Mouse (Mus musculus) gastrocnemius, postnatal 36 days (tissue): ENCODE measurements at regions not wholly inside any gene's neighbourhood (a gene's known extent, or its start where the extent isn't known, plus 50 kb on each side); places are given as distances from the start of the nearest gene placed in this dataset.
A peak's percentile ranks its signal among the peaks of the same experiment; 100 is the strongest.

Experiments
- DNase-seq, 2 experiments: peaks; one replicate each; pipeline ENCODE4 v3.0.0; 2022
- intact Hi-C: fragments of 180-260 bp; cut with DNase I; formaldehyde crosslinking; loops from one replicate; pipeline ENCODE4 v1.15.1; 2025

DNA sequence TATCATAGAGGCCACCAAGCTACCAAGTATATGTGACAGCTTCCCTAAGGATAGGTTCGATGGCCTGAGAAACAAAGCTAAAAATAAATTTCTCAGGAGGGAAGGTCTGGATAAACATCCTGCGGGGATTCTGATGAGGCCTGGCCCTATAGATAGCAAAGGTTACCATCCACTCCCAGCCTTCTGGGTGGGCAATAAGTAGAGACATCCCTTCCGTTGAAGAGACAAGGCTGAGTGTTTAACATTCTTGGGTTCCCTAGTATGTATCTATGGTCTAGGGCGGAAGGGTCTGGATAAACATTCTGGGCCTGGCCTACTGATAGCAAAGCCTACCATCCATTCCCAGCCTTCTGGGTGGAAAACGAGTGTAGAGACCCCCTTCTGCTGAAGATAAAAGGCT, 180.5 kb upstream of the Dlk1 start:
- DNase-seq, result no peak
- intact Hi-C loops, result no loop called here

DNA sequence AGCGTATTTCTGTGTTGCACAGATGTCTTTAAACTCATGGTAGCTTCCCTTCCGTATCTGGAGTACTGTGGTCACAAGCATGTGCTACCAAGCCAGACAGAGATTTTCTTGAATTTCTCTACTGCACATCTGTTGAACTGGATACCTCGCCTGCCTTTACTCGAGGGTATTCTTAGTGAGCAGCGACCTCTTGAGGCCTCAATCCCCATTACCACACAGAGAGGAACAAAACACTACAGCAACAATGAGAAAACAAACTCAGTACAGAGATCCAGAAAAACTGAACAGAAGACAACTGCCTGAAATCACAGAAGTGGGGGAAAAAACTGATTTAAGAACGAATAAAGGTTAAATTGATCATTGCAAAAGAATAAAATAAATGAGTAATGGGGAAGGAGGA, 137.8 kb upstream of the Dlk1 start:
- intact Hi-C loops, result loop anchor here (10.0 kb wide), 1 partner anchor 410 kb away; no protein-coding TSS in a partner anchor
- no peak for DNase-seq

DNA sequence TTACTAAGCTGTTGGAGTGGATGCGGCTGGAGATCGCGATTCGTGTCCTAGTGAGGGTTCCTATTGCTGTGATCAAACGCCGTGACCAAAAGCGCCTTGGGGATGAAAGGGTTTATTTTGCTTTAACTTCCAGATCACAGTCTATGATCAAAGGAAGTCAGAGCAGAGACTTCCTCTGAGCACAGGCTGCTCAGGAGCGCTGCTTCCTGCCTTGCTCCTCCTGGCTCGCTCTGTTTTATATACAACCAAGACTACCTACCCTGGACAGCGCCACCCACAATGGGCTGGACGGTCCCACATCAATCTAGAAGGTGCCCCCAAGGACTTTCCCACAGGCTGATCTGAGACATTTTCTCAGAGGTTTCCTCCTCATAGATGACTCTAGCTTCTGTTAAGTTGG, 126.6 kb upstream of the Dlk1 start:
- intact Hi-C loops, result no loop called here
- no peak for DNase-seq

GRCm38 (mm10) chr12:109371327-109371726, 81.3 kb upstream of the Dlk1 start:
- intact Hi-C loops, result loop anchor here (10.0 kb wide), 1 partner anchor 357 kb away; no protein-coding TSS in a partner anchor
- no peak for DNase-seq

GRCm38 (mm10) chr12:109385794-109386193, 66.8 kb upstream of the Dlk1 start:
- DNase-seq, result no peak
- intact Hi-C loops, result no loop called here

DNA sequence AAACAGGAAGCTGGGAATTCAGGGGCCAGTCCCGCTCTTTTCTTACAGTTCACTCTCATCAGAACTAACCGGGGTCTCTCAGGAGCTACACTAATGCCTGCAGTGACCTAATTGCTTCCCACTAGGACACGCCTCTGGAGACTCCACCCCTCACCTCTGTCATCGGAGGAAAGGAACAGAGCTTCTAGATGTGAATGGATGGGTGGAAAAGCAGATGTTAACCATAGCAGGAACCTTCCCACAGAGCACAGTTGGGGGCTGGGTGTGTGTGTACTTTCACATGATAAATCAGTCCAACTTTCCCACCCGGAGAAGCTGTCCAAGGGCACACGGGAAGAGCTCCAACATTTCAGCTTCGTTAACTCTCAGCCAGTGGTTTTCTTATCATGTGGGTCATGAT, 63.8 kb upstream of the Dlk1 start:
- intact Hi-C loops, result no loop called here
- DNase-seq, result no peak

- no peak for DNase-seq
- intact Hi-C loops, result no loop called here
Measured at GRCm38 (mm10) chr12:109390388-109390920, 62.2 kb upstream of the Dlk1 start.

- no peak for DNase-seq
- intact Hi-C loops, result no loop called here
Measured at GRCm38 (mm10) chr12:109390978-109391377, 61.6 kb upstream of the Dlk1 start.

GRCm38 (mm10) chr12:109393326-109393725, 59.3 kb upstream of the Dlk1 start:
- no peak for DNase-seq
- intact Hi-C loops, result no loop called here

DNA sequence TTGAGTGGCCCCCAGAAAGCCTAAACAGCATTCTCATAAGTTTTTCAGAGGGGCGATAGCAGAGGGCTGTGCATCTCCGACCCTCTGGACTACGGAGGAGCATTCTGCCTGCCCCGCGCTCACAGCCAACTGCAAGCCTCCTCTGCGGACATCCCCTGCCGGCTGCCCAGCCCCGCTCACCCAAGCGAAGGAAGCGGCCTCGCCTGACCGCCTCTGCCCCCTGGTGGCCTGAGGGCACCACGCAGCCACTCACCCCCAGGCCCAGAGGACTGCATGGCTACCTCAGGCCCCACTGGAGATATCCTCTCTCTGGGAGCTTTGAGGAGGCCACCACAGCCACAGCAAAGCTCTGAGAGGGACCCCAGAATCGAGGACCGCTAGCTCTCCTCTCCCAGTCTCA, 58.8 kb upstream of the Dlk1 start:
- DNase-seq, result peak; percentile 70 to 78

GRCm38 (mm10) chr12:109394396-109394795, 58.2 kb upstream of the Dlk1 start:
- intact Hi-C loops, result loop anchor here (2.0 kb wide), 2 partner anchors 440 to 492 kb away; no protein-coding TSS in a partner anchor
- no peak for DNase-seq

More for the DNA sequence above, 58.8 kb upstream of the Dlk1 start:
- intact Hi-C loops, result loop anchor here (2.0 kb wide), 2 partner anchors 439 to 491 kb away; no protein-coding TSS in a partner anchor

DNA sequence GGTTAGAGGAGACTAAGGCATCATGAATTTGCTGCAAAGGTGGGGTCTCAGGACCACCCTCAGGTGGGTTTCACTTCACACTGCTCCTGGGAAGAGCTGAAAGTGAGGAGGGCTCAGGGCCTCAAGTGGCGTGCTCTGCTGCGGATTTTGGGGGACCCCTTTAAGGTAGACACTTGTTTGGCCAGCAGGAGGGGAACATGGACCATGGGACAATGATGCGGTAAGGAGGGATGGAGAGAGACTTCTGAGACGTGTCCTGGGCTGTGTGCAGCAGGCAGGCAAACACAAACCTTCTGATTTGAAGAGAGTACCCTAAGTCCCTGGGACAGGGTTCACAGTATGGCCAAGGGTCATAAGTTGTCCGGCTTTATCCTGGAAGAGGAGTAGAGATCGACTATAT, 56.0 kb upstream of the Dlk1 start:
- peak in 1 of 2 experiments; percentile 6 for DNase-seq
- intact Hi-C loops, result no loop called here

GRCm38 (mm10) chr12:109397175-109398058, 55.2 kb upstream of the Dlk1 start:
- intact Hi-C loops, result no loop called here
- DNase-seq, result peak in 1 of 2 experiments; percentile 13

GRCm38 (mm10) chr12:109398473-109398872, 54.1 kb upstream of the Dlk1 start:
- intact Hi-C loops, result no loop called here
- peak in 1 of 2 experiments; percentile 8 for DNase-seq

DNA sequence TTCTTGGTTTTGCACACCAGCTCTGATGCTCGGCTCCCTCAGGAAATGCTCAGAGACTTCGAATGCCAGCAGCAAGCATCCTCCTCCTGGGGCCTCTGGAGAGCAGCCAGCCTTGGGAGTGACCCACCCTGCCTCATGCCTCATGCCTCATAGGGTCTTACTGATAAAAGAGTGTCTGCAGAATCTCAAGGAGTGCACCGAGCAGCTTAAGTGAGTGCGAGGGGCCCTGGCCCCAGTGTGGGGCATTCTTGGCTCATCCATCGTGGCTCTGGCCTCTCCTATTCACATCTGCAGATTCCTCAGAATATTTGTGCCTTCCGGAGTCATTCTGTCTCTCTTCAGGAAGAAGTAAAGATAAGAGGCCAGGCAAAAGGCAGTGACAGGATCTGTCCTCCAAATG, 53.7 kb upstream of the Dlk1 start:
- intact Hi-C loops, result no loop called here
- peak in 1 of 2 experiments; percentile 15 for DNase-seq

GRCm38 (mm10) chr12:109399591-109399990, 53.0 kb upstream of the Dlk1 start:
- intact Hi-C loops, result no loop called here
- peak; percentile 46 to 66 for DNase-seq

- DNase-seq, result peak in 1 of 2 experiments; percentile 8
- intact Hi-C loops, result no loop called here
Measured at GRCm38 (mm10) chr12:109400041-109400440, 52.6 kb upstream of the Dlk1 start.

DNA sequence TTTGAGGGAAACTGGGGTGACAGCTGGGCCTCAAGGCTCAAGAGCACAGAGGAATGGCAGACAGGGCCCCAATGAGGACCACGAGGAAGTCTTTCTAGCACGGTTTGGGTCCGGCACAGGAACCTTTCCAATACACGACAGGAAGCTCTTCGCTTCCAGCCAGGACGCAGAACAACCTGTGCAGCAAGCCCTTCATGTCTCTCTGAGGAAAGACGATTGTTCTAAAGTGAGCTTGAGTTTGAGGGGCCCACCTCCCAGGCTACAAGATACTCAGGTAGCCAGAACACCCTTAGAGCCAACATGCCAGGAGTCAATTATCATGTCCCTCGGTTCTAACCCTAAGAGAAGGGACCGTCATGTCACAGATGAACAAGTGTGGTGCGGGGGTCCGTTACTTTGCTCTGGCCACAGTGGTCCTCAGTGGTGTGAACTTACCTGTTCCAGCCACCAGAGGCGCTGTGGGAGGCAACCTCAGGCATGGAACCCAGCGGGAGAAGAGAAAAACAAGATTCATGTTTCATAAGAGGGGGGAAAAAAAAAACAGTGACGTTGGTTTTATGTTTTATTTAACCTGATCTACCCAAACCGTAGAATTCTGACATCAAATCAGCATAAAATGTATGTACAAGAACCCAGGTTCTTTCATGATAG, 51.6 kb upstream of the Dlk1 start:
- peak in 1 of 2 experiments; percentile 23 for DNase-seq
- intact Hi-C loops, result no loop called here

DNA sequence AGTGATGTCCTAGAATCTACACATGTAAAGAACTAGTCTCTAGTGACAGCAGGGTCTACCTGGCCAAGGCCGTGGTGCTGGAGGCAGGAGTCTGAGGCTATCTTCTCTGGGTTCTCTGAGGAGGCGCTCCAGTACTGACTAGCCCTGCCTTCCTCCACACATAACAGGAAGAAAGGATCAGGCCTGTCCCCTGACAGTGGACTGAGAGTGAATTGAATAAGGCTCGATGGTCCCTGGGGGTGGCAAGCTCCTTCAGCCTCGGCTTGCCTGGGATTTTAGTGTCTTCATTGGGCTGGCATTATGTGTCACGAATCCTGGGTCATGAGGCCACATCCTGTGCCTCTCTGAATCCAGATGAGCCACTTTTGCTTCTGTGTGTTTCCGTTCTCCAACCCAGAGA, 50.9 kb upstream of the Dlk1 start:
- intact Hi-C loops, result no loop called here
- DNase-seq, result peak in 1 of 2 experiments; percentile 10

DNA sequence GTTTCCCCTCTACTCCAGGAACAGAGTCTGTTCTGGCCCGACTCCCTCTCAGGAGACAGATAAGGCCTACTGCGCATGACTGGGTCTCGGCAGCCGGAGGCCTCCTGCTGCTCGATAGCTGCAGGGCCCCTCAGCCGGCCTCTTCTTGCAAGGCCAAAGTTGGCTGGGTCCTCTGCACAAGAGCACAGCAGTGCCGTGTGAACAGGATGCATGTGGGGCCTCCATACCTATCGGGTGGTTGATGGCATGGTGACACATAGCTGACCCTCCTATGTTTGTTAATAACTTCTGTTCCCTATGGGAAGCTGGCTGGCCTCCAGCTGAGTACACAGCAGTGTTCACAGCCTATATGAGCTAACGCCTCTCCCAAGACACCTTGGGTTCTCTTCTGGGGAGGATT, 50.4 kb upstream of the Dlk1 start:
- intact Hi-C loops, result no loop called here
- DNase-seq, result peak in 1 of 2 experiments; percentile 32
